Mouse (Mus musculus): ENCODE results near the gene Dnah17.

DNA sequence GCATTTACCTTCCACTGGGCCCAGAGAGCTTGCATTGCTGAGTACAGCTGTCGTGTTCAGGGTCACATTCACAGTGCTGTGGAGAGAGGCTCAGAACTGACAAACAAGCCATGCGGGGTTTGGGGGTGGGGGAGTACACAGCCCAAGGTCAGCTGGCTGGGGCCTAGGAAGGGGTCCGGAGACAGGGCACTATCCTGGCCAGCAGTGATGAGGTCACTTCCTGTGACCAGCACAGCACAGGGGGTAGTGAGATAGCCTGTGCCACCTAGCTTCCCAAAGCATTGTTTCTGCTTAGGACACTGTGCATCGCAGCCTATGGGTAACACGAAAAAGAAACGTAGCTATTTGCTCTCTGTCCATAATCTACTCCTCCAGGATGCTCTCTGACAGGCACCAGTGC lies 30.8 kb upstream of the Dnah17 start:
- no peak for TF ChIP-seq CTCF (IDR thresholded peaks at IDR 0.05; ENCODE audit: extremely low read depth, insufficient read depth, insufficient read length, insufficient replicate concordance)
- no peak for TF ChIP-seq POLR2A (IDR thresholded peaks at IDR 0.05; ENCODE audit: low read depth, low read length)
